Mouse (Mus musculus) kidney, adult 2 months (tissue): Measurements from ENCODE around the gene Dnajb4. TPM values are rescaled to one million over a fixed set of nuclear protein-coding genes. Genes with fewer than 3 reads are reported as not detected.
"Not testable (repeated sequence)": the region's sequence is repeated elsewhere in the genome, so short reads cannot be mapped to it uniquely, and the experiment has no call there.

Experiments
- DNase-seq: peaks from one replicate; pipeline ENCODE4 v3.0.0; 2021
- H3K27ac ChIP-seq: fragments of 200-500 bp; 2 replicates; pipeline ENCODE4 v1.5.1; 2012; ENCODE audit warnings: low read depth, low read length, control low read depth, inconsistent platforms; ENCODE audit not compliant: insufficient read depth
- H3K27me3 ChIP-seq: fragments of 200-500 bp; replicated peaks from 2 replicates; pipeline ENCODE4 v1.6.1; 2012; ENCODE audit warnings: mild to moderate bottlenecking, moderate library complexity, low read length, inconsistent platforms; ENCODE audit not compliant: control insufficient read depth, insufficient read depth
- H3K36me3 ChIP-seq: fragments of 200-500 bp; 2 replicates; pipeline ENCODE4 v1.6.1; 2012; ENCODE audit warnings: mild to moderate bottlenecking, moderate library complexity, low read length, inconsistent platforms; ENCODE audit not compliant: control insufficient read depth, insufficient read depth
- H3K4me1 ChIP-seq: fragments of 200-500 bp; 2 replicates; pipeline ENCODE4 v1.6.1; 2011; ENCODE audit warnings: low read length; ENCODE audit not compliant: control insufficient read depth, insufficient read depth
- H3K4me3 ChIP-seq: fragments of 200-500 bp; 2 replicates; pipeline ENCODE4 v1.5.1; 2011; ENCODE audit warnings: mild to moderate bottlenecking, low read depth, low read length, control low read depth; ENCODE audit not compliant: insufficient read depth
- CTCF ChIP-seq: fragments of 200-500 bp; conservative IDR thresholded peaks from 2 replicates; pipeline ENCODE4 v1.5.1; 2011; ENCODE audit warnings: low read depth, mild to moderate bottlenecking, control low read depth, low read length, moderate library complexity, mixed read lengths; ENCODE audit not compliant: insufficient read depth, insufficient read length
- POLR2A ChIP-seq: fragments of 200-500 bp; IDR thresholded peaks from one replicate; pipeline ENCODE4 v1.6.1; 2011; ENCODE audit warnings: low read depth, low read length, control low read depth
- WGBS: fragments of 180-500 bp; shearing (Covaris S2); methylation state at CpG from one replicate; pipeline ENCODE4 v1.1.7; 2018; 5-methylcytosine and 5-hydroxymethylcytosine counted together
- polyA plus RNA-seq: library from polyadenylated mRNA; depleted of rRNA; stranded (reverse); fragments of >200 nt; gene quantifications from 2 replicates; pipeline ENCODE4 v1.2.3, GENCODE M21; 2012; rRNA removed

The Dnajb4 gene
- polyA plus RNA-seq, 1 experiment, result 9.8 TPM

DNA sequence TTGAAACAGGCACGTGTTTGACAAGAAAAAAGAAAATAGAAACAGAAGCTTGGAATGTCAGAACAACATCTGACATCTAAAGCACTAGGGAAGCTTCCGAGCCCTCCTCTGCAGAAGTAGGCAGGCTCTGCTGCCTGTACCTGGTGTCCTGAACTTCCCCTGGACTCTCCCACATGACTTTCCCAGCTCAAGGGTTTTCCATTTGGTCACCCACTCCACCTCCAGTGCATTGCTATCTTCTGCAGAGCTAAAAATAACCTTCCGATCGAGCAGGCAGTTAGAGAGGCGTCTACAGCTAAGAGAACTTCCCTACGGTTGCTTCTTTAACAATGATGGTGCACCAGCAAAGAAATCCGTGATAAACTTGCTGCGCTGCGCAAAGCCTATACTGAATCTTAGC lies 76.5 kb downstream of the Dnajb4 start:
- WGBS, result 47% methylated on average over 9 of the region's 9 CpGs
- no peak for DNase-seq
- Histone ChIP-seq H3K4me1 (peaks cover 6% of the 10 kb centered on the region; the same call in 1 of the 2 replicates), H3K27me3 (no peaks in the 10 kb centered on the region), H3K4me3 (no peak overlapping the region), H3K27ac (peak overlapping the region; percentile 81), H3K36me3 (no peaks in the 10 kb centered on the region)
- no peak for TF ChIP-seq POLR2A
- TF ChIP-seq CTCF, result no peak

GRCm38 (mm10) chr3:152130963-152131362 lies 79.1 kb downstream of the Dnajb4 start:
- Histone ChIP-seq H3K27me3 (no peaks in the 10 kb centered on the region), H3K36me3 (no peaks in the 10 kb centered on the region), H3K4me3 (no peak overlapping the region), H3K4me1 (peaks cover 6% of the 10 kb centered on the region; the same call in 1 of the 2 replicates), H3K27ac (no peak overlapping the region)
- 51% methylated on average over 4 of the region's 4 CpGs for WGBS
- TF ChIP-seq POLR2A (no peak), CTCF (no peak)
- peak; percentile 54 for DNase-seq

DNA sequence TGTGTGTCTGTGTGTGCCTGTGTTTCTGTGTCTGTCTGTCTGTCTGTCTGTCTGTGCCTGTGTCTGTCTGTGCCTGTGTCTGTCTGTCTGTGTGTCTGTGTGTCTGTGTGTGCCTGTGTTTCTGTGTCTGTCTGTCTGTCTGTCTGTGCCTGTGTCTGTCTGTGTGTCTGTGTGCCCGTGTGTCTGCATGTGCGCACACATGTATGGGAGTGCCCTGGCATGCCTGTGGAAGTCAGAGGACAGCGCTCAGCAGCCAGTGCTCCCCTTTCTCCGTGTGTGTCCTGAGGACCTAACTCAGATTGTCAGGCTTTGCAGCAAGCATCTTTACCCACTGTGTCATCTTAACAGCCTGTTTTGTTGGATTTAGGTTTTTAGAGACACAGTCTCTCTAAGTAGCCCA lies 80.7 kb downstream of the Dnajb4 start:
- 95% methylated on average over 4 of the region's 4 CpGs for WGBS
- not testable (repeated sequence) for H3K27ac ChIP-seq, H3K27me3 ChIP-seq, H3K4me3 ChIP-seq, H3K36me3 ChIP-seq, H3K4me1 ChIP-seq, DNase-seq

DNA sequence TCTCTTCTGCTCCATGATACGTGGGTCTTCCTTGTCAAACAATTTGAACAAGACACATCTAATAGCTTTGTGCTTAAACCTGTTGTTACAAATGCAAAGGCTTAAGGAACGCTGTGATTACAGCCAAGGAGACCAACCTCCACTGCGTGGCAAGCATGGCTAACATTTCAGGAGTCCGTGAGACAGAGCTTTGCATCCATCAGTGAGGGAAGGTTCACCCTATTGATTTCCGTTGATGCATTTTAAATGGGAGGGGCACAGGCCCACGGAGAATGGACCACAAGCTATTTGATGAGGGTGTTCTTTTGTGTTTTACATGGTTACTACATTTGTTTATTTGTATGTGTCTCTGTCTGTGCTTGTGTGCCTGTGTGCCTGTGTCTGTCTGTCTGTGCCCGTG lies 81.5 kb downstream of the Dnajb4 start:
- peaks cover 2% of the 10 kb centered on the region; the same call in 1 of the 2 replicates for H3K4me1 ChIP-seq
- no peak for TF ChIP-seq CTCF
- no peak for TF ChIP-seq POLR2A
- DNase-seq, result no peak
- H3K4me3 ChIP-seq, result no peak overlapping the region
- H3K27ac ChIP-seq, result no peak overlapping the region
- 88% methylated on average over 7 of the region's 7 CpGs for WGBS
- no peaks in the 10 kb centered on the region for H3K36me3 ChIP-seq
- H3K27me3 ChIP-seq, result no peaks in the 10 kb centered on the region

Other genes with a start within 250 kb of the Dnajb4 start
- 109 and 146 TPM in 2 replicates for gene Gipc2, start 44.1 kb downstream of the Dnajb4 start, polyA plus RNA-seq
- 40.8 and 49.0 TPM in 2 replicates for gene Fubp1, start 120 bp upstream of the Dnajb4 start, polyA plus RNA-seq
- 0.11 and 0.38 TPM in 2 replicates for gene Nexn, start 56.0 kb upstream of the Dnajb4 start, polyA plus RNA-seq
- gene Miga1, start 130.1 kb upstream of the Dnajb4 start, polyA plus RNA-seq, result 10.1 and 10.6 TPM in 2 replicates
- 21.0 and 23.7 TPM in 2 replicates for gene Usp33, start 136.2 kb upstream of the Dnajb4 start, polyA plus RNA-seq
- 19.1 and 19.5 TPM in 2 replicates for gene Zzz3, start 185.2 kb upstream of the Dnajb4 start, polyA plus RNA-seq